Mouse (Mus musculus): Measurements from ENCODE around the gene Ache.
A peak's percentile ranks its signal among the peaks of the same experiment; 100 is the strongest.

Ache gene

DNA sequence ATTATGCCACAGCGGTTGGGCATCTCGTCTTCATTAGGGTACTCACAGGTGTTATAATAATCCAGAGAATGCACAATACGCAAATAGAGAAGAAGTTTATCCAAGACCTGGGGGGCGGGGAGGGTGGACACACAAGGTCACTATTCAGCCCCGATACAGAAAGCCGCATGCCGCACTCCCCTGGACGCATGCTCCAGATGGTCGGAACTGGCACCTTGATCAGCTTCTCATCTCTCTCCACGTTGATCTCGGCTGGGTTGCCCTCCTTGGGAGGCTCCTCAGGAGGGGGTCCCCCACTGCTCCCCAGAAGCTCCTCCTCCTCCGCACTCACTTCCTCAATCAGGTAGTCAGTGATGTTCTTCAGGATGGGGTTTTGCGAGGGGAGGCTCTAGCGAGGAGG is 9.8 kb downstream of the Ache start:
- no peak for DNase-seq

DNA sequence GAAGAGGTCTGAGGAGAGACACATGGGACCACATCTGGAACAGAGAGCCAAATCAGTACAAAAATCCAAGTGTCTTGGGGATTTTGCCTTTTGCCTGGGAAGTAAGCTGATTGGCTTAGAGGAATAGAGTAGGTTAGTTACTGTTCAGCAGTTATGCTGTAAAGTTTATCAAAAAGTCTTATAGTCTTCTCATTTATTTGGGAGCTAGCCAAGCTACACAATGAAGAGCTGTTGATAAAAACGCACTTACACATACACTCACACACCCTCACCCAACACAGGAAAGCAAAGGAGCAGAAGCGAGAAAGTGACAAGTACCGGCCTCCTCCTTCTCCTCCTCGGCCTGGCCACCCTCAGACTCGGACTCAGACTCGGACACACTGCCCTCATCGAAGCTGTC is 11.9 kb downstream of the Ache start:
- DNase-seq = no peak

DNA sequence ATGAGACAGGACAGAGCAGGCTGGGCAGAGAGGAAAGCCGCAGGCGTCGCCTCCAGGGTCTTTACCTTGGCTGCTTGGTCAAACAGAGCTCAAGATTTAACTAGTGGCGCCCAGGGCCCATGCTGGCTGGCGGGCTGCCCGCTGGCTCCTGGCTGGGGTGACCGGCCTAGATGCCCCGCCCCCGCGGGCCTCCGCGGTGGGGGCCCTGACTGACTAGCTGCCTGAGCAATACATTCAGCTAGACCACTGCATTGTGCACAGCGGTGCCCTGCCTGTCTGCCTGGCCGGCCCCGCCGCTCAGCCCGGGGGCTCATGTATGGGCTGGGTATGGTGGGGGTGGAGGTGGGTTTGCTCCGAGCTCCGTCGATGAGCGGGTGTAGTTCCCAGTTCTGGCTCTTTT is 13.9 kb downstream of the Ache start:
- no peak for DNase-seq

DNA sequence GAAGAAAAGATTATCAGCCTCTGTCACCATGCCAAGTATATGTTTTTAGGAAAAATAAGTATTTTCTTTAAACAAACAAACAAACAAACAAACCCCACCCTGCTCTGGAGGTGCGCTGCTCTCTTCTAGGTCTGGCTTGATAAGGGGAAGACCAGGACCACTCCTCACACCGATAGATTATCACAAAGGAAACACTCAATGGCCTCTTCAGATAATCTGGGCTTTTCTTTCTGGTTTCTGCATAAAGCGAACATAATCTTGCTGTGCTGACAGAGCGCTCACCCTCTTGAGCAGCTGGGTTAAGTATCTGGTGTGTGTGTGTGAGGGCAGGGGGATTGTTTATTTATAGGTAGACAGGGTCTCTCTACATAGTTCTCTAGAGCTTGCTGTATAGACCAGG is 16.3 kb downstream of the Ache start:
- no peak for DNase-seq

DNA sequence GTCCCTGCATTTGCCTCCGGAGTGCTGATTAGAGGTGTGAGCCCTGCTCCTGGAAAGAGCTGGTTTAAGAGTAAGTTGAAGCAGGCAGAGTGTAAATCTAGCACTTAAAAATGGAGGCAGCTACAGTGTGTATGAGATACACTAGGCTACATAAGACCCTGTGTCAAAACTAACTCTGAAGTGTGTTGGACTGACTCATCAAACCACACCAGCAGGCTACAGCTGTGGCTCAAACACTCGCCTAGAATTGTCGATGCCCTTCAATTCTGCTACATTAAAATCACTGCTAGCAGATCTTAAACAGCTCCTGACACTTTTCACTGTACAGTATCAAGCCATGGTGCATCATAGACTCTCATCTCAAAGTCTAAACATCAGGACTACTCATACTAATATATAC is 16.8 kb downstream of the Ache start:
- DNase-seq = no peak

DNA sequence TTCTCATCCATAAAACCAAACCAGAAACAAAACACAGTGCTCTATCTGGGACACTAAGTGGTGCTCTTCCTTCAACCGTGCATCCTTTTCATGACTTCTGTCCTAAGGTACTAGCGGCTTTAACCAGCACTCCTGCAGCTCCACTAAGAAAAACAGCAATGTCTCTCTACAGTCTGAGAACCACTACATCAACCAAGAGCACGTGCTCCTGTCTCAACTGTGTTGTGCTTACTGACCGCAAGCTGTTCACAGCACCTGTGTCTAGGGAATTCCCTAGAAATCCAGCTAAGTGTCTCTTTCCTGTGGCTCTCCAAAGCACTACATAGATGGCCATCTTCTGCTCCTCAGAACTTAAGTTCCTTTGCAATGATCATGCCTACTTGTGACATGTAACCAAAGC is 17.5 kb downstream of the Ache start:
- no peak for DNase-seq

DNA sequence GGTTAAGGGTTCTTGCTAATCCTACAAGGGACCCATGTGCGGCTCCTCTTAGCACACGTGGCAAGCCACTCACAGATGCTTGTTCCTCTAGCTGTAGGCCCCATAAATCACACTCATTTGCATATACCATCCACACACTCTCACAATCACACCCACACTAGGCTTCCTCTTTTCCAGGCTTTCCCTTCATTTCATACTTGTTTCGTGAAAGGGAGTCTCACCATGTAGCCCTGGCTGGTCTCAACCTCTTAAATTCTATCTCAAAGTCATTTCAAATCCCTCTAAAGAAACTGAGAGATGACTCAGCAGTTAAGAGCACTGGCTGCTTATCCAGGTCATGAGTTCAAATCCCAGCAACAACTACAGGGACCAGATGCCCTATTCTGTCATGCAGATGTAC is 18.5 kb downstream of the Ache start:
- no peak for DNase-seq

DNA sequence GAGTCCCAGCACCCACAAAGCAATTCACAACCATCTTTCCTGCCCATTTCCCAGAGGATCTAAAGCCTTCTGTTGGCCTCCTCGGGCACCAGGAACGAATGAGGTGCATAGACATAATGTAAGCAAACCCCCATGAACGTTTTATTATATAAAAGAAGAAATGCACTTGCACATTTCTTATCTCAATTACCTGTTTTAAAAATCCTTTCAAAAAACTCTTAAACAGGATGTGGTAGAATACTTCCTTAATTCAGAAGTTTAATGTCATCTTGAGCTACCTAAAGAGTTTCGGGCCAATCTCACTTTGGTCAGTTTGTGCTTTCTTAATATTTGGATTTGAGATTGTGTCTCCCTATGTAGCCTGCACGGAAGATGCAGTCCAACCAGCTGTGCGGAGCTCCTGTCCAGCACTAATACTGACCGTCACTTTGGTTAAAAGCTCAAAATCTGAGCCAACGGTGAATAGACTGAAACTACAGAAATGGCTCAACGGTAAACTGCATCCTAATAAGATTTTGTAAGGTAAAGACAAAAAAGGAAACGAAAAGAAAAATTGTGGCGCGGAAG is 19.2 kb downstream of the Ache start:
- DNase-seq = no peak

DNA sequence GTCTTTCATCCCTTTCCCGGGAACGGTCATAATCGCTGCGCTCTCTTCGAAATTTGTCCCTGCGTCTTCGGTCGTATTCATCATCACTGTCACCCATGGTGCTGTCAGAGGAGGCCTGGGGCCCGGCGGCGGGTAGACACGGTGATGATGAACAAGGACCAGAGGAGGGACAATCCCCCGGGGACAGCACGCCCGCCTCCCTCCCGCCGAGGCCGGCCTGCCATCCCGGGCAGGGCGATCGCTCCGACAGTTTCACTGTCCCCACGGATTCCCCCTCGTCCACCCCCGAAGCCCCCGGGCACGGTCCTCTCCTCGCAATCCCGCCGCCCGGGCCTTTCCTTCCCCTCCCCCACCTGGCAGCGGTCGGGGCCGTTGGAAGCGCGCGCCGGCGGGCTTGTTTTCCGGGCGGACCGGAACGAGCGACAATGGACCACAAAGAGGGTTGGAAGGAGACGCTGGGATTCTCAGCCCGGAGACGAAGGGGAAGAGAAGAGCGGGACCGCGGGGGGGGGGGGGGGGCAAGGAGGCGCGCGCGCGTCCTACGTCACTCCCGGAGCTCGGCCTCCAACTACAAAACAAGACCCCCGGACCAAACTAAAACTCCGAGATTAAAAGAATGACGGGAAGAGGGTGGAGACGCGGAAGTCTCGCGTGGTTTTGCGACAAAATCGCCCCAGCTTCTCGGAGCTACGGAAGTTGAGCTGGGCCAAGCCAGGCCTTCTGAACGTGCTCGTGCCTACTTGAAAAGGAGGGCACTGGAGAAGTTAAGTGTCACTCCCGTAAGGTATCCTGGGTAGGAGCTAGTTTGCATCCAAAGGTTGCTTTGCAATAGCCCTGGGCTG is 20.0 kb downstream of the Ache start, which contains the start of gene Srrt:
Gene Srrt, minus strand, starts transcription at position 604 of the 842 bp plus-strand sequence.
- peak; percentile 86 for DNase-seq

DNA sequence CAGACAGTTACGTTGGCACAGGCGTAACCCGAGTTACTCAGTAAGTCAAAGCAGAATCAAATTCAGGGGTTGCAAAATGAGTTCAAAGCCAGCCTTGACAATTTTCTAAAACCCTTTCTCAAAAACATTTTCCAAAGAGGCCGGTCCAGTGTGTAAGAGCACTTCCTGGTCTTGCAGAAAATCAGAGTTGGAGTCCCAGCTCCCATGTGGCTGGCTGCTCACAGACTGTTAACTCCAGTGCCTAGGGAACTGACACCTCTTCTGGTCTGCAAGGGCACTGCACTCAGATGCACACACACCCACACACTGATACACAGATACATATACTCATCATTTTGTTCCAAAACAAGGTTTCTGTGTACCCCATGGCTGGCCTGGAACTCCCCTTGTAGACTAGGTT is 21.0 kb downstream of the Ache start:
- no peak for DNase-seq

DNA sequence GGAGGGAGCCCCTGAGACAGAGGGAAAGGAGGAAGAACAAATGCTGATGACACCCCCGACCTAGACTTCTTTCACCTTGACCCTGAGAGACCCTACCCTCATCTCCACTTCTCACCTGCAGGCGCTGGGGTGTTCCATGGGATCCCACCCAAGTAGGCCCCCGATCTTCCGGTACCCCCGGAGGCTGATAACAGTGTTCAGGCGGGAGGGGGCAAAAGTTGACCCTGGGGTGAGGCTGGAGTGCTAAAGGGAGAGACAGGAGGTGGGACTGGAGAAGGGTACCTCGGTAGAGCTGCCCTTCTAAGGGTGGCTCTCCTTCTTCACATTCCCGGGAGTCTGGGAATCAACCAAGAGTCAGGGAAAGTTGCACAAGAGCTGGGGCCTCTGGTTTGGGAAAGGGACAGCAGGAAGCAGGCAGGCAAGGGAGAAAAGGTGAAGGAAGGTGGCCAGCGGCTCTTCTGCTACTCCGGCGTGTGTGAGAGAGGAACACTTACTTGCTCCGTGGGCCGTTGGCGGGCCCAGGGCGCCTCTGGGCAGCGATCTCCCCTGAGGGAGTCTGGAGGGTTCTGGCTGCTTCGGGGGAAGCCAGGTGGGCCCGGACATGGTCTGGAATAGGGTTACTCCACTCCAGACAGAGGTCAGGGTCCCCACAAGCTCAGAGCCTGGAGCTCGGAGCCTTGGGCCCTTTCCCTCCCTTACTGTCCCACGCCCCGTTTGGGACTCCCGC is 26.3 kb downstream of the Ache start:
- DNase-seq = no peak

DNA sequence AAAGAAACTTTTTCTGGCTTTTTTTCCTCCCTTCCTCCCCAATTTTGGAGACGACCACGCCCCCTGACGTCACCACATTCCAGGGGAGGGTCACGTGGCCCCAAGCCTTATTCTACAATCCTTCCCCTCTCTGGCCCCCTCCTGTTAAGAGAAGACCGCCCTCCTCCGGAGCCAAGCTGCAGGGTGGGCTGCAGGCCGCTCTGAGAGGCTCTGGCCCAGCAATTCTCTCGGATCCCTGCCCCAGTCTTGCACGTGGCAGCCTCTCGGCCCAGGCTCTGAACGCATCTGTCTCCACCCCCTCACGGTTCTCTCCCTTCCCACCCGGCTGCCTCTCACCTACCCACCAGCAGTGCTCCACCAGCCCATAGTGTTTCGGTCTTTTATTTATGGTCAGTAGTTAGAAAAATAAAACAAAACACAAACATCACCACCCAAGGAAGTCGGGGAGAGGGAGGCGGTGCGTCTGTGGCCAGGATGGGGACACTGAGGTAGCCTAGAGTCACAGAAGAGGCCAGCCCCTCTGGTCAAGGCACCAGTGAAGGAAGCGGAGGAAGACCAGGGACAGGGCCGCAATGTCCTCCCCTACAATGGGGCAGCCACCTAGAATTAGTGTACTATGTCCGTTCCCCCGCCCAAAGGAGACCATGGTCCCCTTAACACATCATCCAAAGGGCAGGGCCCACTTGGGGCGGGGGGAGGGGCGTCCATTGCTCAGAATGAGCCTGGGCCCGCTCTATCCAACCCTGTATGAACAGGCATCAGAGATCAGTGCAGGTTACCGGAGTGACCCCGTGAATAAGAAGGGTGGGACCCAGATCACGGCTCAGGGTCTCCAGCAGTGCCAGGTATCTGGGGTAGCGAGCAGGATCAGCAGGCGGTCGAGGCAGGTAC is 27.1 kb downstream of the Ache start, which contains the start of gene Trip6:
Gene Trip6, minus strand, starts transcription at position 212 of the 891 bp plus-strand sequence.
- no peak for DNase-seq

DNA sequence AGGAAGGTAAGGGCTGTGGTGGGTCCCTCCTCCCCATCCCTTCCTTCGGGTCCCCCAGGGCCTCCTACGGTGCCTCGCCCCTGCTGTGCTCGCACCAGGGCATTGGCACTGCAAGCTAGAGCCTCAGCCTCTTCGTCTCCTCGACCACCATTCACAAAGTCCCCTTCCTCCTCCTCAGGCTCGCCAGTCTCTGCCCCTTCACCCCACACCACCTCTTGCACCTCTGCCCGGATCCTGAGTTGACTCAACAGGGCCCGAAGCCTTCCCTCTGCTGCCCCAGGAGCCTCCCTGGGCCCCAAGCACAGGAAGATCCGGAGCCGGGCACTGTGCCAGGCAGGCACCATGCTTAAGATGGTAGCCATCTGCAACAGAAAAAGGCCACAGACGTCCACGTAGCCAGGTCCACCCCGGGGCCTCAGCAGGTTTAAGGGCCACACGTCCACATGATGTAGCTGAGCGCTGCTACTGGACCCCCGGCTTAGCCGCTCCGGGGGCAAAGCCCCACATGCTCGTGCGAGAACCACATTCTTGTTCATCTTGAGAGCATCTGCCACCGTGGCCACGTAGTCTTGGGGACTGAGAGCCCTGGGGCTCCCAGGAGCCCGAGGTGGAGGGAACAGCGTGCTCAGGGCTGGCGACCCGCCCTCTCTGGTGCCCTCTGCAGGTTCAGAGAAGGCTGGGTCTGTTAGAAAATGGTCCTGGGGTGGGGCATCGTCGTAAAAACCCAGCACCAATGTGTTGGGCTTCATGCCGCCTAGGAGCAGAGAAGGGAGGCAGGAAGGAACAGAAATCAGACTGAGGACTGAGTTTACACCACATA is 28.0 kb downstream of the Ache start:
- no peak for DNase-seq

DNA sequence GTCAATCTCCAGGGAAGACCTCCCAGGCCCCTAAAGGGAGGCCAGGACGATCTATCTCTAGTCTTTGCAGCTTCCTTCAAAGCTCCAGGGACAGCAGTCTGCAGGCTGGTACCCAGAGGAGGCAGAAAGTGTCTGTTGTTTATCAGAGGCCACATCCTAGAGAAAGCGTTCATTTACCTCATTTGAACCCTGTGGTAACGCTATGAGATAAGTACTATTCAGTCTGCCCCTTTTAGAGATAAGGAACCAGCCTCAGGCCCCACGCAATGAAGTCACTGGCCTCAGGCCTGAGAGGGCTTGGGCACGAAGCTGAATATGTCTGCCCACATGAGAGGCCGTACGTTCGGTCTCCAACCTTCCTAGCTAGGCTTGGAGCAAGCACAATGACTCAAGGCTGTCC is 30.0 kb downstream of the Ache start:
- no peak for DNase-seq

DNA sequence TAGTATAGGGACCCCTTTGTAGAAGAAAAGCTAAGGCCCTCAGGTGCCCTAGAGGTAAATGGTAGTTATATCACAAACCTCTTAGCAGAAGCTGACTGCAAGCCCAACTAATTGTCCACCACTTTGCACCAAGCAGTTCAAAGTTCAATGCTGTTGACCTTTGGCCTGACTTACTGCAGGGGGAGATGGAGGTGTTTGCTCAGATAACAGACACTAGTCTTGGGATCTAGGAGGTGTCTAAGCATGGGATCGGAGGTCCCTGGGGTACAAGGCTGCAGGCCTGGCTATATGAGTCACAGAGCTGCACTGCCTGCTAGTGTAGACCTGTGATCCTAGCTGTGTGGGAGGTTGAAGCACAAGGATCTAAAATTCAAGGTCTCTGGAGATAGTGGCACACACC is 31.3 kb downstream of the Ache start:
- DNase-seq = no peak

DNA sequence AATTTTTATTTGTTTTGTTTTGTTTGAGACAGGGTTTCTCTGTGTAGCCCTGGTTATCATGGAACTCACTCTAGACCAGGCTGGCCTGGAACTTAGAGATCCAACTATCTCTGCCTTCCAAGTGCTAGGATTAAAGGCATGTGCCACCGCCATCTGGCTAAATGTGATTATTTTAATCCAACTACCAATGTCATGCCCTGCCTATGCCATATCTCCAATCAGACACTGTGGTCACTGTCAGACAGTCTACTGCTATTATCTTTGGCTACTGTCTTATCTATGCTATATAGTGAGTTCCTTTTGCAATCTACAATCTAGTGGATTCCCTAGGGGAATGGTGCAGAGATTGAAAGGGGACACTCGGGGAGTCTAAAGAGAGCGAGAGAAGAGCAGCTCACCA is 33.7 kb downstream of the Ache start:
- no peak for DNase-seq

DNA sequence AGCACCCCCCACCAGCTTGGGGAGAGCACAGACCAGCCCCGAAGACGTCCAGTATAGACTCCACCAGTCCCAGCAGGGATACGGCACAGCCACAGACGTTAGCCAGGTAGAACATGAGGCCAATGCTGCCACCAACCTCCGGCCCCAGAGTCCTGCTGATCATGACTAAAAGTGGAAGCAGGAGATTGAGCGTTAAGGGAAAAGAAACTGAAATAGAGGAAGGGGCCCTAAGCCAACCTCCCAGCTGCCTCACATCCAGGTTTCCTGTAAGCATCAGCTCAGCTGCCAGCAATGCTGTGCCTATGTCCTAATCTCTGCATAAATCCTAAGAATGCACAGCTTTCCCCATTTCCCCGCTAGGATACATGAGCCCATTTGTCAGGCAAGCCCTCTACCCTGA is 43.6 kb downstream of the Ache start:
- DNase-seq = no peak

DNA sequence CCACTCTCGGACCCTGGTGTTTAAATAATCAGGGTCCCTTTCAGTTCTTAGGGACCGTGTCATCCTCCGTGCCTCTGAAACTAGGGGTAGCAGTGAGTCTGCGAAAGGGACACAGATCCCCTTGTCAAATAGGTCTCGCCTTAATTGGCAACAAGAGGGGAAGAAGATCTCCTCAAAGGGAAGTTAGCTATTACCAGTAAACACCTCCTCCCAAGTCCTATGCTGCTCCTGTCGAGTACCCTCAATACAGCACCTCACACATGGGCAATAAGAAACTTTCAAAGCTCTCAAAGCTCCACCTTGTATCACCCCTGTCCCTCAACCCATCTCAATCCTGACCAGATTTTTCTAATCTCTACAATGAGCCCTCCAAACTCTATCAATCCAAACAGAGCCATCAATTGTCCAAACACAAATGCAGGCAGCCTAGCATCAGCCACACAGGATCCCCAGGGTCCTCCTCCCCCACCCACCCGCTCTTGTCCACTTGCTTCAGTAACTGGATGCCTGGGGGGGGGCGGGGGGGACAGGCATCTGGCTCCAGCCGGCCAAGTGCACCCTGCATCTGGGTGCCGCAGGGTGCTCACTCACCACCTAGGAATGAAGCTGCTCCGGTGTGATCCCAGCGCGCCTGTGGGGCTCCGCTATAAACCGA is 45.7 kb downstream of the Ache start:
- no peak for DNase-seq

DNA sequence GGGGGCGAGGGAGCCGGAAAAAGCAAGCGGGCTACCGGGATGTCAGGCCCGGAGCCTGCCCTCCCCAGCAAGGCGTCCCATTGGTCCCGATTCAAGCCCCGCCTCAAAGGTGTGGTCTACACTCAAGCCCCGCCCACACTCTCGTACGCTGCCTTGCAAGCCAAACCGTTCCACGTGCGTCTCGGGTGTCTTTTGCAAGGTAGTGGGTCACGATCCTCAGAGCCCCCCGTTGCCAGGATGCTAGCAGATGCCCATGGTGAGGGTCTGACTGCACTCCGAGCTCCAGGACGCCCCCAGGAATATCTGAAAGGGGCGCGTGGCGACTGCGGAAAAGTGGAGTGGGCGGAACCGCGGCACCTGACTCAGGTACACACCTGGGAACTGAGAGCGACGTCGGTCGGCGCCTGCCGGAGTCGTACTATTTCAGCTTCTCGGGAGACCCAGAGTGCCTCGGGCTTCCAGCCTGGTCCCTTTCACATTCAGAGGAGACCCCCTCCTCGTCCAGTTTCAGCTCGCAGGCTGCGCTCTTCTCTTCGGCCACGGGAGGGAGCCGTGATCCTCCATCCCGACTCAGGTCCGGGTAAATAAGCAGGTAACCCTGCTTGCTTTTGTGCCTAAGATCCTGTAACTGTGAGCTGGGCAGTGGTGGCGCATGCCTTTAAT is 46.3 kb downstream of the Ache start, which contains the start of gene Slc12a9:
Gene Slc12a9, minus strand, starts transcription at position 86 of the 663 bp plus-strand sequence.
- peak; percentile 96 for DNase-seq

DNA sequence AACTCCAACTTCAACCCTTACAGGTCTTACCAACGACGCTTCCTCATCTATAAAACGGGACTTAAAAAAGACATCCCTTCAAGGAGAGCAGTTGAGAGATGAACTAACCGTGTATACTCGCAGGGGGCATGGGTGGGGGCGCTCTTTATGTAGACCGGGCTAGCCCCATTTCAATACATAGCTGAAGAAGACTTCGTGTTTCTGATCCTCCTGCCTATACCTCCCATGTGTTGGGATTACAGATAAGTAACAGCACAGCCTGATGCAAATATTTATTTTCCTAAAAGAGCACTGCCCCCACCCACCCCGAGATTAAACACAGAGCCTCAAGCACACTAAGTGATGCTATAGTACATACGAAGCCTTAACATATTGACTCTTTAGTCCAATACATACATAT is 47.0 kb downstream of the Ache start:
- no peak for DNase-seq

DNA sequence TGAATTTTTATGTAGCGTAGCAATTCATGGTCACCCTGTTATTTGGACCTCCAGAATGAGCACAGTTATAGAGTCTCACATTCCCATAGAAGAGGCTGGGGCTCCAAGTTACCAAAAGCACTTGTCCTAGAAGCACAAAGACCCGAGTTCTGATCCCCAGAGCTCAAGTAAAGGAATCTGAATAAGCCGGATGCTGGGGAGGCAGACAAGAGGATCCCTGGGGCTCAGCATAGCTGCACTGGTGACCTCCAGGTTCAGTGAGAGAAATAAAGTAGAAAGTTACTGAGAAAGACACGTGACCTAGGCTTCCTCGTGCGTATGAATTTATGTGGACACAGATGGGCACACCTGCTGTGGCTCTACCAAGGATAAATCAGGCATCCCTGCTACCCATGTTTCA is 47.7 kb downstream of the Ache start:
- DNase-seq = no peak

Measured in cerebellum, adult 8-10 months (tissue).